Mouse (Mus musculus) CH12.LX (cell line): Measurements from ENCODE around the gene Slc22a14. TPM values are rescaled to one million over a fixed set of nuclear protein-coding genes. Genes with fewer than 3 reads are reported as not detected.

Experiments
- DNase-seq: peaks from one replicate; pipeline ENCODE4 v3.0.0-alpha.2; 2013; ENCODE audit errors: extremely low read depth
- H3K27ac ChIP-seq: 2 replicates; pipeline ENCODE4 v1.5.1; 2012; ENCODE audit warnings: low read depth, mild to moderate bottlenecking, control low read depth, moderate library complexity; ENCODE audit not compliant: insufficient read depth
- H3K27me3 ChIP-seq: replicated peaks from 2 replicates; pipeline ENCODE3; 2012; ENCODE audit warnings: inconsistent platforms
- H3K36me3 ChIP-seq, 2 experiments: replicated peaks in 1 of 2; 2 replicates each; pipeline versions ENCODE3 to v1.6.1; 2012; ENCODE audit warnings: inconsistent platforms in 1 of 2, low read length in 1 of 2, mild to moderate bottlenecking in 1 of 2, mixed read lengths in 1 of 2, moderate library complexity in 1 of 2; ENCODE audit not compliant: control insufficient read depth in 1 of 2, insufficient read depth in 1 of 2
- H3K4me1 ChIP-seq, 2 experiments: 2 replicates each; pipeline ENCODE4 v1.6.1; 2012; ENCODE audit warnings: inconsistent platforms in 1 of 2, moderate library complexity in 1 of 2; ENCODE audit not compliant: insufficient read depth in 2 of 2, control insufficient read depth in 1 of 2
- H3K4me2 ChIP-seq: 2 replicates; pipeline ENCODE4 v1.6.1; 2012; ENCODE audit warnings: low read depth, mild to moderate bottlenecking, control low read depth; ENCODE audit not compliant: poor library complexity, insufficient read depth, severe bottlenecking
- H3K4me3 ChIP-seq, 3 experiments: fragments of 150-350 bp in 1 of 3; sonication (generic) in 1 of 3; replicated peaks in 1 of 3; 2 replicates each; pipeline versions ENCODE3 to v1.5.1; 2011 to 2012; ENCODE audit warnings: low read depth in 2 of 3, low read length in 2 of 3, mild to moderate bottlenecking in 2 of 3, moderate library complexity in 2 of 3, control low read depth in 1 of 3, improper control_type of control experiment in 1 of 3, inconsistent platforms in 1 of 3, mixed read lengths in 1 of 3; ENCODE audit not compliant: poor library complexity in 1 of 3
- H3K79me2 ChIP-seq: replicated peaks from 2 replicates; pipeline ENCODE4 v1.6.1; 2012; ENCODE audit warnings: mild to moderate bottlenecking, moderate library complexity; ENCODE audit not compliant: control insufficient read depth, poor library complexity, insufficient read depth, severe bottlenecking; ENCODE audit errors: extremely low read depth
- H3K9ac ChIP-seq: 2 replicates; pipeline ENCODE4 v1.6.1; 2012; ENCODE audit warnings: low read depth, mild to moderate bottlenecking, control low read depth, moderate library complexity; ENCODE audit not compliant: insufficient read depth
- H3K9me3 ChIP-seq: replicated peaks from 2 replicates; pipeline ENCODE3; 2012; ENCODE audit warnings: low read length, inconsistent platforms, mixed read lengths
- CHD1 ChIP-seq: IDR thresholded peaks from 2 replicates; pipeline ENCODE4 v1.6.1; 2012; ENCODE audit warnings: low read depth, low read length, improper control_type of control experiment, inconsistent platforms
- GABPA ChIP-seq: IDR thresholded peaks from 2 replicates; pipeline ENCODE4 v1.6.1; 2012; ENCODE audit warnings: low read depth, low read length, improper control_type of control experiment, inconsistent platforms; ENCODE audit not compliant: insufficient replicate concordance
- IRF4 ChIP-seq: IDR thresholded peaks from 2 replicates; pipeline ENCODE4 v1.6.1; 2014; ENCODE audit warnings: low read depth, mild to moderate bottlenecking, inconsistent platforms, low read length, improper control_type of control experiment
- JUND ChIP-seq: conservative IDR thresholded peaks from 2 replicates; pipeline ENCODE4 v1.6.1; 2011; ENCODE audit warnings: low read depth, low read length, improper control_type of control experiment
- MEF2A ChIP-seq: IDR thresholded peaks from 2 replicates; pipeline ENCODE4 v1.6.1; 2014; ENCODE audit warnings: low read depth, mild to moderate bottlenecking, inconsistent platforms, low read length, improper control_type of control experiment, borderline replicate concordance
- MXI1 ChIP-seq: IDR thresholded peaks from 2 replicates; pipeline ENCODE4 v1.6.1; 2011; ENCODE audit warnings: mild to moderate bottlenecking, low read depth, low read length, improper control_type of control experiment
- RAD21 ChIP-seq: IDR thresholded peaks from 2 replicates; pipeline ENCODE4 v1.6.1; 2011; ENCODE audit warnings: low read depth, mild to moderate bottlenecking, low read length, improper control_type of control experiment, moderate library complexity
- TBP ChIP-seq: conservative IDR thresholded peaks from 2 replicates; pipeline ENCODE4 v1.6.1; 2011; ENCODE audit warnings: low read depth, low read length, improper control_type of control experiment
- ZMIZ1 ChIP-seq: IDR thresholded peaks from 2 replicates; pipeline ENCODE4 v1.6.1; 2012; ENCODE audit warnings: low read depth, mild to moderate bottlenecking, inconsistent platforms, low read length, improper control_type of control experiment
- dilution Hi-C: fragments of 300-500 bp; cut with MboI; formaldehyde crosslinking; loops from 2 replicates; pipeline ENCODE4 v1.14.3; 2020; ENCODE audit warnings: low sequenced_read_pairs; ENCODE audit not compliant: extremely low pct_unique_long_range_greater_than_20kb, extremely low pct_ligation_motif_present
- in situ Hi-C: fragments of 300-500 bp; cut with MboI; formaldehyde crosslinking; loops from 3 replicates; pipeline ENCODE4 v1.14.3; 2019; ENCODE audit warnings: low sequenced_read_pairs, low pct_ligation_motif_present, low pct_unique_long_range_greater_than_20kb, mixed read lengths
- polyA plus RNA-seq: library from polyadenylated mRNA; unstranded; fragments of >175 nt; gene quantifications from 2 replicates; pipeline ENCODE4 v1.2.1, GENCODE M21; 2012; ENCODE audit warnings: low read depth; ENCODE audit not compliant: insufficient read length
- total RNA-seq, 2 experiments: library from RNA; depleted of rRNA; stranded (reverse); fragments of 300-350 nt in 1 of 2; fragments of >200 nt in 1 of 2; gene quantifications; 2 replicates each; pipeline ENCODE4 v1.2.3; 2012 to 2014

The Slc22a14 gene
- total and polyA plus RNA-seq, 3 experiments: not detected

- Histone ChIP-seq H3K4me3 (no peak overlapping the region), H3K9me3 (no peaks in the 10 kb centered on the region), H3K9ac (no peak overlapping the region), H3K4me1 (no peaks in the 10 kb centered on the region), H3K79me2 (no peaks in the 10 kb centered on the region; the same call in 1 of the 2 replicates), H3K27ac (no peak overlapping the region), H3K4me2 (no peak overlapping the region), H3K36me3 (peaks cover 5 to 48% of the 10 kb centered on the region in 2 experiments), H3K27me3 (no peaks in the 10 kb centered on the region)
- no peak for TF ChIP-seq ZMIZ1
- no peak for TF ChIP-seq JUND
- no peak for TF ChIP-seq RAD21
- TF ChIP-seq MEF2A: no peak
- dilution Hi-C loops (no loop called here), in situ Hi-C loops (no loop called here)
- no peak for DNase-seq
These were observed 67.7 kb downstream of the Slc22a14 start for GRCm38 (mm10) chr9:119297696-119298095.

GRCm38 (mm10) chr9:119290791-119291190 lies 74.6 kb downstream of the Slc22a14 start:
- DNase-seq: no peak

GRCm38 (mm10) chr9:119280894-119281682 lies 84.3 kb downstream of the Slc22a14 start:
- no peaks in the 10 kb centered on the region for H3K27me3 ChIP-seq
- no peak overlapping the region for H3K4me3 ChIP-seq
- in situ Hi-C loops (no loop called here), dilution Hi-C loops (no loop called here)
- peaks cover 20 to 70% of the 10 kb centered on the region in 2 experiments for H3K36me3 ChIP-seq
- H3K79me2 ChIP-seq: no peaks in the 10 kb centered on the region
- no peak for DNase-seq
- TF ChIP-seq CHD1 (no peak), GABPA (no peak), MXI1 (no peak), TBP (no peak)
- peaks cover 0 to 8% of the 10 kb centered on the region in 2 experiments; a peak in 2 of 4 replicates for H3K4me1 ChIP-seq
- H3K9me3 ChIP-seq: no peaks in the 10 kb centered on the region
- no peak overlapping the region for H3K27ac ChIP-seq
- H3K4me2 ChIP-seq: no peak overlapping the region
- no peak overlapping the region for H3K9ac ChIP-seq

More at GRCm38 (mm10) chr9:119290791-119291190, 74.6 kb downstream of the Slc22a14 start:
- dilution Hi-C loops (no loop called here), in situ Hi-C loops (no loop called here)
- Histone ChIP-seq H3K4me3 (no peak overlapping the region), H3K9ac (no peak overlapping the region), H3K4me1 (no peaks in the 10 kb centered on the region), H3K4me2 (no peak overlapping the region), H3K27me3 (no peaks in the 10 kb centered on the region), H3K79me2 (no peaks in the 10 kb centered on the region), H3K36me3 (peaks cover 4 to 46% of the 10 kb centered on the region in 2 experiments), H3K27ac (no peak overlapping the region), H3K9me3 (no peaks in the 10 kb centered on the region)
- TF ChIP-seq IRF4 (no peak), CHD1 (no peak)
